Mouse (Mus musculus) lung, postnatal 0 days (tissue): ENCODE measurements around the gene Vmn1r65. TPM values are rescaled to one million over a fixed set of nuclear protein-coding genes. Genes with fewer than 3 reads are reported as not detected.
"Not testable (repeated sequence)": the region's sequence is repeated elsewhere in the genome, so short reads cannot be mapped to it uniquely, and the experiment has no call there.

Experiments
- ATAC-seq: fragments of 200-750 bp; cut with Nextera tagmentation; 2 replicates; pipeline ENCODE4 v1.8.0; 2017; ENCODE audit warnings: moderate library complexity
- DNase-seq: peaks from one replicate; pipeline ENCODE4 v3.0.0-alpha.2; 2016; ENCODE audit warnings: low spot score
- H3K27ac ChIP-seq: fragments of 300-500 bp; sonication (generic); 2 replicates; pipeline ENCODE4 v1.5.1; 2014; ENCODE audit warnings: antibody characterized with exemption, mild to moderate bottlenecking, low read length, mixed read lengths
- H3K27me3 ChIP-seq: fragments of 300-500 bp; sonication (generic); replicated peaks from 2 replicates; pipeline ENCODE4 v1.6.1; 2014; ENCODE audit warnings: low read length, mixed read lengths; ENCODE audit not compliant: insufficient read depth
- H3K36me3 ChIP-seq: fragments of 300-500 bp; sonication (generic); 2 replicates; pipeline ENCODE4 v1.6.1; 2014; ENCODE audit warnings: low read length, mixed read lengths; ENCODE audit not compliant: insufficient read depth
- H3K4me1 ChIP-seq: fragments of 300-500 bp; sonication (generic); 2 replicates; pipeline ENCODE4 v1.6.1; 2014; ENCODE audit warnings: antibody characterized with exemption, low read depth, low read length, mixed read lengths; ENCODE audit not compliant: insufficient read depth
- H3K4me2 ChIP-seq: fragments of 300-500 bp; sonication (generic); replicated peaks from 2 replicates; pipeline ENCODE4 v1.6.1; 2014; ENCODE audit warnings: low read depth, mild to moderate bottlenecking, low read length, moderate library complexity, mixed read lengths
- H3K4me3 ChIP-seq: fragments of 300-500 bp; sonication (generic); 2 replicates; pipeline ENCODE4 v1.5.1; 2014; ENCODE audit warnings: low read depth, low read length
- H3K9ac ChIP-seq: fragments of 300-500 bp; sonication (generic); replicated peaks from 2 replicates; pipeline ENCODE4 v1.6.1; 2014; ENCODE audit warnings: low read depth, mild to moderate bottlenecking
- H3K9me3 ChIP-seq: fragments of 300-500 bp; sonication (generic); 2 replicates; pipeline ENCODE4 v1.6.1; 2016; ENCODE audit warnings: low read length, mixed read lengths
- CTCF ChIP-seq: IDR thresholded peaks from 2 replicates; pipeline ENCODE4 v1.5.1; 2016; ENCODE audit warnings: antibody characterized with exemption, mild to moderate bottlenecking
- EP300 ChIP-seq: IDR thresholded peaks from 2 replicates; pipeline ENCODE4 v1.6.1; 2016; ENCODE audit warnings: antibody characterized with exemption, mild to moderate bottlenecking, control low read depth
- WGBS: fragments of 180-500 bp; shearing (Covaris S2); extraction: QIAGEN DNeasy Blood & Tissue Kit; methylation state at CpG from one replicate; pipeline ENCODE4 v1.1.7; 2014; 5-methylcytosine and 5-hydroxymethylcytosine counted together
- polyA plus RNA-seq: library from polyadenylated mRNA; unstranded; fragments of >200 nt; fragmentation: Nextera tagmentation; extraction: Ambion mirVana; gene quantifications from 2 replicates; pipeline ENCODE4 v1.2.1, GENCODE M21; 2015

Gene Vmn1r65
- polyA plus RNA-seq, result not detected in 2 replicates

DNA sequence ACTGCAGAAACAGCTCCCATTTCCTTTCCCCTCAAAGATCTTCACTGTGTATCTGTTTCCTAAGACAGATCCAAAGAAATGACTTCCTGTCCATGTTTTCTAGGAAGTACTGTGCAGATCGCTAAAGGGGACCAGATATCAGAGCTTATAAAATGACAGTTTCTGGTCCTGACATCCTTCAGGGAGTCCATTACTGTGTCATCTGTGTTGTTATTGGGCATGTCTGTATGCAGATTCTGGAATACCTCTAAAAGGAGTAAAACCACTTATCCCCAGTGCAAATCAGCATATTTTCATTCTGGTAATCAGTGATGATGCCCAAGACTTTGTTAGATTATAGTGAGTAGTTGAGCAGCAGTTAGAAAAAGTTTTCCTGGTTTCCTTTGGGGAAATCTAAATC is at the start of gene Vmn1r65:
TSS of gene Vmn1r65 (minus strand) at position 101 of the 400 bp plus-strand sequence.
- Histone ChIP-seq H3K4me2 (no peak within 1 kb of the TSS), H3K4me3 (no peak within 1 kb of the TSS), H3K4me1 (no peaks in the 10 kb centered on the region), H3K36me3 (no peaks in the 10 kb centered on the region), H3K9me3 (no peaks in the 10 kb centered on the region), H3K9ac (no peak within 1 kb of the TSS), H3K27me3 (no peaks in the 10 kb centered on the region), H3K27ac (no peak within 1 kb of the TSS)
- DNase-seq, result no peak
- no peak for TF ChIP-seq CTCF
- ATAC-seq, result no peak
- 90% methylated on average over 1 of the region's 1 CpGs for WGBS

DNA sequence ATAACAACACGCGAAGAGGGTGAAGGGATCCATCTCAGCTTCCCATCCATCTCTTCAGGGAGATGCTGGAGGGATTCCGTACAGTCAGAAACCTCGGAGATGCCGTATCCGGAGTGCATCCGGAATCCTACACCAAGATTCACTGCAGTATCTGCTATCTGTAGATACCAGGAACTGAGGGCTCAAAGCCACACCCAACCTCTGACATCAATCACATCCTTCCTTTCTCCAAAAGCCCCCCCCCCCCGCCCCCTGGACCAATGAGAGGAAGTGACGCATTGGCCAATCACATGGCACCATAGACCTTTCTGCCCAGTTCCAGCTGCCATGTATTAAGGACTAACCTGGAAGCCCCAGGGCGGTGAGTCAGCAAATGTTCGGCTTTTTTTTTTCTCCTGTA is 34.1 kb upstream of the Vmn1r65 start, which contains the start of gene Nlrp4c:
TSS of gene Nlrp4c (plus strand) at position 301 of the 400 bp plus-strand sequence.
- 82% methylated on average over 11 of the region's 11 CpGs for WGBS
- H3K4me1 ChIP-seq, result no peaks in the 10 kb centered on the region
- H3K4me2 ChIP-seq, result no peak within 1 kb of the TSS
- no peak within 1 kb of the TSS for H3K4me3 ChIP-seq
- H3K9ac ChIP-seq, result no peak within 1 kb of the TSS
- no peaks in the 10 kb centered on the region for H3K36me3 ChIP-seq
- no peaks in the 10 kb centered on the region for H3K9me3 ChIP-seq
- H3K27ac ChIP-seq, result no peak within 1 kb of the TSS
- no peaks in the 10 kb centered on the region for H3K27me3 ChIP-seq
- DNase-seq (no peak), ATAC-seq (no peak)
- TF ChIP-seq EP300, result no peak

DNA sequence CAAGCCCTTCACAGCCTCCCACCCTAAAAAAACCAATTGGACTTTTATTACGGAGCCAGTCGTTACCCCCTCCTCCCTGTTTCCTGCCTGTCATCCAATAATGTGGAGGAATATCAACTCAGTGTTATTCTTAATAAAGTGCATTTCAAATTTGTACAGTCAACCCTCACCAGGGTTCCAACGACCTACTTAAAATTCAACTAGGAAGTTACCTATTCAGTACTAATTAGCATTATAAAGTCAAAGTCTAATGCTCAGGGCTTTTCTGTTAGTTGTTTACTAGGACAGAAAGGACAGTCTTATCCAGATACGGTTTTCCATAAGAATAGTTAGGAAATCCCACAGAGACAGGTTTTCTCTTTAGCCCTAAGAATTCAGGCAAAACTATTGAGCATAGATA is 28.4 kb downstream of the Vmn1r65 start:
- not testable (repeated sequence) for H3K4me1 ChIP-seq, DNase-seq, H3K9ac ChIP-seq, H3K36me3 ChIP-seq, ATAC-seq, H3K27ac ChIP-seq, H3K9me3 ChIP-seq, H3K27me3 ChIP-seq, H3K4me2 ChIP-seq, H3K4me3 ChIP-seq
- WGBS, result 81% methylated on average over 4 of the region's 4 CpGs

DNA sequence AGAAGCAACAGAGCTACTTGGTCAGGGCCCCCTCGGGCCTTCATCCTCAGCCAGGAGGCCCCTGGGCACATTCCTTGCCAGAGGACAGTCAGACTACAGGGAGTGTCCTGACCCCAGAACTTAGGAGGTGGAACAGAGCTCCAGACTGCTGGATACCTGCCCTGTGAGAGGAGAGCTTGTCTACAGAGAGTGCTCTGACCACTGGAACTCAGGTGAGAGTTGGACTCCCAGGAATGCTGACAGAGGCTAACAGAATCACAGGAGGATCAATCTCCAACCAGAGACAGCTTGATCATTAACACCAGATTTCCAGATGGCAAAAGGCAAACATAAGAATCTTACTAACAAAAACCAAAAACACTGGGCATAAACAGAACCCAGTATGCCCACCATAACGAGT is 38.3 kb downstream of the Vmn1r65 start:
- not testable (repeated sequence) for H3K4me3 ChIP-seq, H3K36me3 ChIP-seq, H3K4me1 ChIP-seq, H3K9ac ChIP-seq, DNase-seq, H3K9me3 ChIP-seq, ATAC-seq, H3K27ac ChIP-seq, H3K27me3 ChIP-seq, H3K4me2 ChIP-seq
- 65% methylated on average over 2 of the region's 2 CpGs for WGBS

Other genes with a start within 250 kb of the Vmn1r65 start
- gene Vmn1r63, start 205.6 kb downstream of the Vmn1r65 start, polyA plus RNA-seq, result not detected in 2 replicates
- gene Vmn1r64, start 126.5 kb downstream of the Vmn1r65 start, polyA plus RNA-seq, result not detected in 2 replicates
- gene Nlrp4c, start 34.2 kb upstream of the Vmn1r65 start, polyA plus RNA-seq, result not detected in 2 replicates
- gene Zfp787, start 145.0 kb upstream of the Vmn1r65 start, polyA plus RNA-seq, result 29.5 and 47.4 TPM in 2 replicates
- gene Zfp444, start 161.2 kb upstream of the Vmn1r65 start, polyA plus RNA-seq, result 41.1 and 42.9 TPM in 2 replicates
- gene Galp, start 186.1 kb upstream of the Vmn1r65 start, polyA plus RNA-seq, result not detected in 2 replicates
- gene Zscan5b, start 211.3 kb upstream of the Vmn1r65 start, polyA plus RNA-seq, result not detected in 2 replicates
- not detected in 2 replicates for gene Epp13, start 241.7 kb upstream of the Vmn1r65 start, polyA plus RNA-seq